Mouse (Mus musculus): ENCODE measurements at regions not wholly inside any gene's neighbourhood (a gene's known extent, or its start where the extent isn't known, plus 50 kb on each side); places are given as distances from the start of the nearest gene placed in this dataset.
A peak's percentile ranks its signal among the peaks of the same experiment; 100 is the strongest.

GRCm38 (mm10) chr16:78247189-78247588 is 54.1 kb upstream of the Cxadr start:
- DNase-seq (ENCODE audit: low read depth, low spot score): no peak
- 79% methylated on average over 3 of the region's 3 CpGs for WGBS

GRCm38 (mm10) chr16:78242678-78243077 is 58.6 kb upstream of the Cxadr start:
- 54% methylated on average over 3 of the region's 3 CpGs for WGBS
- DNase-seq (ENCODE audit: low read depth, low spot score): no peak

- WGBS: 48% methylated on average over 4 of the region's 4 CpGs
Observed at GRCm38 (mm10) chr16:78240152-78240551, 61.1 kb upstream of the Cxadr start.

GRCm38 (mm10) chr16:78238052-78238701 is 63.1 kb upstream of the Cxadr start:
- no peak for DNase-seq (ENCODE audit: low read depth, low spot score)

More at GRCm38 (mm10) chr16:78240152-78240551, 61.1 kb upstream of the Cxadr start:
- DNase-seq (ENCODE audit: low read depth, low spot score): no peak

GRCm38 (mm10) chr16:78237641-78238051 is 63.6 kb upstream of the Cxadr start:
- under 1% methylated on average over 14 of the region's 15 CpGs for WGBS
- DNase-seq (ENCODE audit: low read depth, low spot score): no peak

More at GRCm38 (mm10) chr16:78238052-78238701, 63.1 kb upstream of the Cxadr start:
- WGBS: 18% methylated on average over 18 of the region's 18 CpGs

GRCm38 (mm10) chr16:78236746-78237640 is 64.3 kb upstream of the Cxadr start:
- 2% methylated on average over 25 of the region's 25 CpGs for WGBS
- no peak for DNase-seq (ENCODE audit: low read depth, low spot score)

GRCm38 (mm10) chr16:78232205-78232604 is 69.1 kb upstream of the Cxadr start:
- DNase-seq (ENCODE audit: low read depth, low spot score): no peak
- 72% methylated on average over 2 of the region's 2 CpGs for WGBS

GRCm38 (mm10) chr16:78229013-78229412 is 72.3 kb upstream of the Cxadr start:
- WGBS: 90% methylated on average over 4 of the region's 4 CpGs
- DNase-seq (ENCODE audit: low read depth, low spot score): no peak

- 77% methylated on average over 1 of the region's 1 CpGs for WGBS
- DNase-seq (ENCODE audit: low read depth, low spot score): no peak
Observed at GRCm38 (mm10) chr16:78222377-78222776, 78.9 kb upstream of the Cxadr start.

GRCm38 (mm10) chr16:78221781-78222180 is 79.5 kb upstream of the Cxadr start:
- DNase-seq (ENCODE audit: low read depth, low spot score): no peak
- WGBS: 88% methylated on average over 1 of the region's 1 CpGs

- WGBS: 63% methylated on average over 6 of the region's 6 CpGs
- no peak for DNase-seq (ENCODE audit: low read depth, low spot score)
Observed at GRCm38 (mm10) chr16:78217633-78218032, 83.7 kb upstream of the Cxadr start.

- WGBS: 18% methylated on average over 9 of the region's 9 CpGs
- DNase-seq (ENCODE audit: low read depth, low spot score): no peak
Observed at GRCm38 (mm10) chr16:78216752-78217351, 84.4 kb upstream of the Cxadr start.

GRCm38 (mm10) chr16:78211687-78212086 is 89.6 kb upstream of the Cxadr start:
- 69% methylated on average over 8 of the region's 8 CpGs for WGBS

GRCm38 (mm10) chr16:78208321-78208720 is 93.0 kb upstream of the Cxadr start:
- 54% methylated on average over 5 of the region's 5 CpGs for WGBS
- no peak for DNase-seq (ENCODE audit: low read depth, low spot score)

More at GRCm38 (mm10) chr16:78211687-78212086, 89.6 kb upstream of the Cxadr start:
- DNase-seq (ENCODE audit: low read depth, low spot score): no peak

GRCm38 (mm10) chr16:78204332-78204731 is 97.0 kb upstream of the Cxadr start:
- DNase-seq (ENCODE audit: low read depth, low spot score): no peak
- WGBS: 84% methylated on average over 9 of the region's 9 CpGs

GRCm38 (mm10) chr16:78200044-78200830 is 101.1 kb upstream of the Cxadr start:
- 25% methylated on average over 12 of the region's 12 CpGs for WGBS
- no peak for DNase-seq (ENCODE audit: low read depth, low spot score)

- 67% methylated on average over 10 of the region's 10 CpGs for WGBS
- no peak for DNase-seq (ENCODE audit: low read depth, low spot score)
Observed at GRCm38 (mm10) chr16:78199252-78199651, 102.0 kb upstream of the Cxadr start.

- DNase-seq (ENCODE audit: low read depth, low spot score): no peak
Observed at GRCm38 (mm10) chr16:78198642-78199121, 102.6 kb upstream of the Cxadr start.

GRCm38 (mm10) chr16:78197252-78197896 is 103.9 kb upstream of the Cxadr start:
- WGBS: 8% methylated on average over 10 of the region's 10 CpGs
- DNase-seq (ENCODE audit: low read depth, low spot score): peak; percentile 68

More at GRCm38 (mm10) chr16:78198642-78199121, 102.6 kb upstream of the Cxadr start:
- WGBS: 5% methylated on average over 16 of the region's 16 CpGs
